Mouse (Mus musculus) thymus, adult 18-20 months (tissue): ENCODE measurements at regions not wholly inside any gene's neighbourhood (a gene's known extent, or its start where the extent isn't known, plus 50 kb on each side); places are given as distances from the start of the nearest gene placed in this dataset.
A peak's percentile ranks its signal among the peaks of the same experiment; 100 is the strongest.

Experiments used
- DNase-seq, 2 experiments: peaks; one replicate each; pipeline ENCODE4 v3.0.0; 2022; ENCODE audit warnings: mixed read lengths in 2 of 2

DNA sequence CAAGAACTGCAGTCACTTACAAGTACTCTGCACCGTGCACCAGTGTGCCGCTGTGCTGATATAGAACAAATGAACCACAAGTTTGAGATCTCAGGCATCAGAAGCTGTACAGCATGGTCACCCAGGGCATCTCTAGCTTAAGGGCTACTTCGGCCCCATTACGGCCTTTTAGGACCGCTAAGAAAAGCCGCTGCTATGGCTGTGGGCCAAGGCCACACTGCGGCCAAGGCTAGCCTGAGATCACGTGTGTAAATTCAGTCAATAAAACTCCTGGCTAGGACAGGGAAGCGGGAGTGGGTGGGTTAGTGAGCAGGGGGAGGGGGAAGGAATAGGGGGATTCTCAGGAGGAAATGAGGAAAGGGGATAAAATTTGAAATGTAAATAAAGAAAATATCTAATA, 50.9 kb upstream of the Atp12a start:
- no peak for DNase-seq

DNA sequence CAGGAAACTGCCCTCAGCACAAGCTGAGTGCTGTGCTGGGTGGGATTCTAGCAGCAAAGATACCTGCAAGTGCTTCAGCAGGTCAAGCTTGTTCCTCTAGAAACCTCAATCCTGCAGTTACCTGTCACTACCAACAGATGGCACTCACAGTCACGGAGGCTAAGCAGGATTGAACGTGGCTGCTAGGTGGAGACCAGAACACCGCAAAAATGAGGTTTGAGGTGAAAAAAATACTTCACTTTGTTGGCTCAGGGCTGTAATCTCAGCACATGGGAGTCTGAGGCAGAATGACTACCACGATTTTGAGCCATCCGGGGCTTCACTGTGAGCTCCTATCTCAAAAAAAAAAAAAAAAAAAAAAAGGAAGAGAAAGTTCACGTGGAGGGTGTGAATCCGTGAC, 50.4 kb upstream of the Atp12a start:
- DNase-seq, result peak in 1 of 2 experiments; percentile 13
